ENCODE assay signal across 8 mouse cellular contexts in the genomic region with DNA sequence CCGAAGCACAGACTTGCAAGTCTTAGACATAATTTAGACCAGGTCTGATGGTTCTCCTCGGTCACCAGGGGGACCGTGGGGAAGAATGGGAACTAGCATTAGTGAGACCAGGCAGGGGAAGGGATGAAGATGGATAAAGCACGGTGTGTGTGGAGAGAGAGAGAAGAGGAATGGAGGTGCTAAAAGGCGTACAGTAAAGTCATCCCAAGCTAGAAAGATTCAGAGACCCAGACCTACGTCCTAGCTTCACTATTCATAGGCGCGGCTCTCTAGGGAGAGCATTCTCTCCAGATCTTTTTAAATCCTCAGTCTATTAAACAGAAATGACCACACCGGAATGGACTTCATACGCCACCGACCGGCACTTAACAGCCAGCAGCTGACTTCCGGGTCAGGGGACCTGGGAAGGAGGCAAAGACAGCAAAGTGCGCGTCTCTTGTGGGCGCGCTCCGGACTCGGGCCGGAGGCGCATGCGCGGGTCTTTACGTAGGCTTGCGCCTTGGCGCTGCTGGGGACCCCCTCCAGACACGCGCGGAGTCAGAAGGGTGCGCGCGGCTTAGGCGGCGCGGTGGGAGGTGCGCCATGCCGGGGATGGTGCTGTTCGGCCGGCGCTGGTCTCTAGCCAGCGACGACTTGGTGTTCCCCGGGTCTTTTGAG. TPM values are rescaled to one million over a fixed set of nuclear protein-coding genes. Genes with fewer than 3 reads are reported as not detected.
A peak's percentile ranks its signal among the peaks of the same experiment; 100 is the strongest.
DNase-seq lines count a peak whose midpoint lies in the region; ATAC-seq and TF ChIP-seq lines count a peak whose summit lies in the region.

TSS of gene Daglb (plus strand) at position 485 of the 657 bp plus-strand sequence.

- 3% methylated on average over 33 of the region's 43 CpGs for WGBS in embryonic facial prominence, embryonic 14.5 days
- WGBS in limb, embryonic 14.5 days, result 2% methylated on average over 43 of the region's 43 CpGs
- 1% methylated on average over 40 of the region's 43 CpGs for WGBS in midbrain, postnatal 0 days

- H3K27me3 ChIP-seq in embryonic facial prominence, embryonic 14.5 days (replicated peaks; ENCODE audit: control insufficient read depth, insufficient read depth, low read length), result no peaks in the 10 kb centered on the region; the same call in 1 of the 2 replicates
- H3K27me3 ChIP-seq in limb, embryonic 14.5 days (ENCODE audit: control insufficient read depth, insufficient read depth, low read length), result no peaks in the 10 kb centered on the region
- no peaks in the 10 kb centered on the region for H3K27me3 ChIP-seq in midbrain, postnatal 0 days (ENCODE audit: insufficient read depth, low read length)

- no peaks in the 10 kb centered on the region for H3K9me3 ChIP-seq in embryonic facial prominence, embryonic 14.5 days (ENCODE audit: control insufficient read depth, low read length)
- no peaks in the 10 kb centered on the region for H3K9me3 ChIP-seq in limb, embryonic 14.5 days (ENCODE audit: control insufficient read depth, low read length)
- H3K9me3 ChIP-seq in midbrain, postnatal 0 days (ENCODE audit: low read length), result no peaks in the 10 kb centered on the region

- 0 out of 2 replicates have a peak, but pooled peaks have one; percentile 3 for TF ChIP-seq CTCF in midbrain, postnatal 0 days (IDR thresholded peaks at IDR 0.05)

- peak; percentile 72 for DNase-seq in 3T3-L1 (ENCODE audit: low read depth, low spot score)
- DNase-seq in adrenal gland, postnatal 4 days (ENCODE audit: low spot score in 2 of 2), result peak; percentile 63 to 77
- peak; percentile 95 for DNase-seq in embryonic facial prominence, embryonic 14.5 days (ENCODE audit: low spot score)
- peak; percentile 88 for DNase-seq in heart, adult 8-10 months (ENCODE audit: low spot score)
- peak; percentile 88 for DNase-seq in kidney, adult 9 months
- peak; percentile 87 for DNase-seq in limb, embryonic 14.5 days (ENCODE audit: low spot score)
- DNase-seq in midbrain, postnatal 0 days (ENCODE audit: low spot score), result peak; percentile 95
- DNase-seq in spleen, postnatal 14 days (ENCODE audit: low spot score in 2 of 2), result peak; percentile 72 to 81

- peak within 1 kb of the TSS; percentile 79 for H3K4me3 ChIP-seq in embryonic facial prominence, embryonic 14.5 days (ENCODE audit: low read depth, low read length)
- H3K4me3 ChIP-seq in limb, embryonic 14.5 days (replicated peaks; ENCODE audit: low read length), result peak within 1 kb of the TSS; percentile 76
- peak within 1 kb of the TSS; percentile 80 for H3K4me3 ChIP-seq in midbrain, postnatal 0 days (ENCODE audit: low read depth, low read length)

- peaks cover 12% of the 10 kb centered on the region for H3K4me1 ChIP-seq in embryonic facial prominence, embryonic 14.5 days (ENCODE audit: control insufficient read depth, insufficient read depth, low read length)
- peaks cover 7% of the 10 kb centered on the region; the same call in 1 of the 2 replicates for H3K4me1 ChIP-seq in limb, embryonic 14.5 days (ENCODE audit: control insufficient read depth, insufficient read depth, low read length)
- H3K4me1 ChIP-seq in midbrain, postnatal 0 days (ENCODE audit: insufficient read depth, low read length), result 0 out of 2 replicates have a peak, but pooled peaks cover 3% of the 10 kb centered on the region

- peak; percentile 55; the same call in 1 of the 2 replicates for TF ChIP-seq POLR2A in limb, embryonic 14.5 days (IDR thresholded peaks at IDR 0.05; ENCODE audit: borderline replicate concordance, extremely low read depth, insufficient read depth, insufficient read length)

- no peaks in the 10 kb centered on the region; the same call in 1 of the 2 replicates for H3K36me3 ChIP-seq in embryonic facial prominence, embryonic 14.5 days (ENCODE audit: control insufficient read depth, insufficient read depth, low read length)
- H3K36me3 ChIP-seq in limb, embryonic 14.5 days (ENCODE audit: control insufficient read depth, insufficient read depth, low read length), result peaks cover 9% of the 10 kb centered on the region
- H3K36me3 ChIP-seq in midbrain, postnatal 0 days (ENCODE audit: insufficient read depth, low read length), result peaks cover 16% of the 10 kb centered on the region

- peak within 1 kb of the TSS; percentile 95 for H3K4me2 ChIP-seq in embryonic facial prominence, embryonic 14.5 days (ENCODE audit: low read depth, low read length)
- H3K4me2 ChIP-seq in limb, embryonic 14.5 days (replicated peaks; ENCODE audit: low read depth, low read length, severe bottlenecking), result peak within 1 kb of the TSS; percentile 90
- H3K4me2 ChIP-seq in midbrain, postnatal 0 days (ENCODE audit: low read depth, low read length, poor library complexity, severe bottlenecking), result peak within 1 kb of the TSS; percentile 64

- H3K27ac ChIP-seq in embryonic facial prominence, embryonic 14.5 days (replicated peaks; ENCODE audit: low read depth, low read length), result 0 out of 2 replicates have a peak within 1 kb of the TSS, but pooled peaks have one; percentile 18
- H3K27ac ChIP-seq in limb, embryonic 14.5 days (replicated peaks; ENCODE audit: low read depth, low read length), result no peak within 1 kb of the TSS
- H3K27ac ChIP-seq in midbrain, postnatal 0 days (ENCODE audit: low read depth, low read length), result peak within 1 kb of the TSS; percentile 75

- ATAC-seq in embryonic facial prominence, embryonic 14.5 days (ENCODE audit: low read depth), result peak; percentile 97
- ATAC-seq in limb, embryonic 14.5 days (ENCODE audit: low FRiP score, low read depth), result peak; percentile 94
- ATAC-seq in midbrain, postnatal 0 days (ENCODE audit: low FRiP score), result peak; percentile 93

- peak within 1 kb of the TSS; percentile 71 for H3K9ac ChIP-seq in embryonic facial prominence, embryonic 14.5 days (ENCODE audit: low read depth, low read length)
- peak within 1 kb of the TSS; percentile 67 for H3K9ac ChIP-seq in limb, embryonic 14.5 days (ENCODE audit: low read depth, low read length, severe bottlenecking)
- peak within 1 kb of the TSS; percentile 75 for H3K9ac ChIP-seq in midbrain, postnatal 0 days (replicated peaks; ENCODE audit: low read length, poor library complexity, severe bottlenecking)

RNA-seq across cellular contexts. Expression of gene Daglb, which starts in this region (rescaled TPM):
- total RNA-seq in adrenal gland, postnatal 4 days (2021), result 10 to 100 TPM; 13.4 to 13.5 TPM
- 7.6 and 8.5 TPM in 2 replicates for polyA plus RNA-seq in embryonic facial prominence, embryonic 14.5 days (2014; fragmentation: Nextera tagmentation; extraction: Ambion mirVana)
- total RNA-seq in heart, adult 8-10 months (2022), result 1 to 10 TPM; 8.1 to 9.3 (median 8.8) TPM
- 7.9 and 9.8 TPM in 2 replicates for polyA plus RNA-seq in limb, embryonic 14.5 days (2012; rRNA removed)
- 7.3 and 8.3 TPM in 2 replicates for polyA plus RNA-seq in limb, embryonic 14.5 days (2014; fragmentation: Nextera tagmentation; extraction: Ambion mirVana)
- 24.6 and 25.6 TPM in 2 replicates for total RNA-seq in midbrain, postnatal 0 days (2014; rRNA removed)
- 21.3 and 22.8 TPM in 2 replicates for polyA plus RNA-seq in midbrain, postnatal 0 days (2015; fragmentation: Nextera tagmentation; extraction: Ambion mirVana)
